Mouse (Mus musculus): ENCODE data around the gene Greb1. TPM values are rescaled to one million over a fixed set of nuclear protein-coding genes. Genes with fewer than 3 reads are reported as not detected.

The Greb1 gene
- polyA plus RNA-seq, 1 experiment from 2014 or later: 17.2 TPM

GRCm38 (mm10) chr12:16775351-16775750 is 25.3 kb downstream of the Greb1 start:
- no peak overlapping the region for H3K27ac ChIP-seq (replicated peaks)
- peaks cover 18% of the 10 kb centered on the region; the same call in 1 of the 2 replicates for H3K4me1 ChIP-seq
- H3K9me3 ChIP-seq: no peaks in the 10 kb centered on the region
- DNase-seq (ENCODE audit: low spot score): no peak
- no peak overlapping the region for H3K4me3 ChIP-seq
- H3K36me3 ChIP-seq (replicated peaks): peaks cover 40% of the 10 kb centered on the region
- WGBS: 78% methylated on average over 3 of the region's 3 CpGs
- H3K27me3 ChIP-seq (replicated peaks; ENCODE audit: low read depth, poor library complexity, severe bottlenecking): no peaks in the 10 kb centered on the region

DNA sequence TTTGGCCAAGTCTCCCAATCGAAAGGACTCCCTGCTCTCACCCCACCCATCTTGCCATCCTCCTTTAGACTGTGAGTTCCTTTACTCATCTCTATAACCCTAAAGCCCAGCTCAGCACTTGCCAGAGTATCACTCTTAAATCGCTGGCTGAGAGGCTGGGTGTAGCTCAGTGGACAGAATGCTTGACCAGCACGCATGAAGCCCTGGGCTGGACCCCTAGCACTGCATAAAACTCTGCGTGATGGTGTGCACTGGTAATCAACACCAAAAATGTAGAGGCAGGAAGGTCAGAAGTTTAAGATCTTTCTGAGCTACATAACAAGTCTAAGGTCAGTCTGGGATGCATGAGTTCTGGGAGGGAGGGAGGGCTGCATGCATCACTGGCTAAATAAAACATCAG is 26.1 kb downstream of the Greb1 start:
- Histone ChIP-seq H3K27ac (replicated peaks) (no peak overlapping the region), H3K36me3 (replicated peaks) (peaks cover 37% of the 10 kb centered on the region), H3K4me3 (no peak overlapping the region), H3K27me3 (replicated peaks; ENCODE audit: low read depth, poor library complexity, severe bottlenecking) (no peaks in the 10 kb centered on the region), H3K4me1 (peaks cover 18% of the 10 kb centered on the region; the same call in 1 of the 2 replicates), H3K9me3 (no peaks in the 10 kb centered on the region)
- WGBS: 90% methylated on average over 4 of the region's 4 CpGs
- no peak for DNase-seq (ENCODE audit: low spot score)

GRCm38 (mm10) chr12:16769601-16770165 is 31.0 kb downstream of the Greb1 start:
- H3K4me1 ChIP-seq: peaks cover 22% of the 10 kb centered on the region; the same call in 1 of the 2 replicates
- no peaks in the 10 kb centered on the region for H3K27me3 ChIP-seq (replicated peaks; ENCODE audit: low read depth, poor library complexity, severe bottlenecking)
- 91% methylated on average over 6 of the region's 6 CpGs for WGBS
- H3K9me3 ChIP-seq: peaks cover 3% of the 10 kb centered on the region; the same call in 1 of the 2 replicates
- no peak overlapping the region for H3K27ac ChIP-seq (replicated peaks)
- DNase-seq (ENCODE audit: low spot score): no peak
- peaks cover 34% of the 10 kb centered on the region for H3K36me3 ChIP-seq (replicated peaks)
- no peak overlapping the region for H3K4me3 ChIP-seq

GRCm38 (mm10) chr12:16768711-16769110 is 32.0 kb downstream of the Greb1 start:
- peaks cover 3% of the 10 kb centered on the region; the same call in 1 of the 2 replicates for H3K9me3 ChIP-seq
- H3K27me3 ChIP-seq (replicated peaks; ENCODE audit: low read depth, poor library complexity, severe bottlenecking): no peaks in the 10 kb centered on the region
- WGBS: 80% methylated on average over 2 of the region's 2 CpGs
- H3K4me3 ChIP-seq: no peak overlapping the region
- H3K36me3 ChIP-seq (replicated peaks): peaks cover 33% of the 10 kb centered on the region
- H3K4me1 ChIP-seq: peaks cover 31% of the 10 kb centered on the region
- DNase-seq (ENCODE audit: low spot score): no peak
- H3K27ac ChIP-seq (replicated peaks): no peak overlapping the region

- WGBS: 83% methylated on average over 3 of the region's 3 CpGs
- Histone ChIP-seq H3K27ac (replicated peaks) (no peak overlapping the region), H3K4me3 (no peak overlapping the region), H3K9me3 (peaks cover 3% of the 10 kb centered on the region; the same call in 1 of the 2 replicates), H3K27me3 (replicated peaks; ENCODE audit: low read depth, poor library complexity, severe bottlenecking) (no peaks in the 10 kb centered on the region), H3K36me3 (replicated peaks) (peaks cover 30% of the 10 kb centered on the region), H3K4me1 (peaks cover 32% of the 10 kb centered on the region)
- DNase-seq (ENCODE audit: low spot score): no peak
Observed at GRCm38 (mm10) chr12:16768251-16768650, 32.4 kb downstream of the Greb1 start.

DNA sequence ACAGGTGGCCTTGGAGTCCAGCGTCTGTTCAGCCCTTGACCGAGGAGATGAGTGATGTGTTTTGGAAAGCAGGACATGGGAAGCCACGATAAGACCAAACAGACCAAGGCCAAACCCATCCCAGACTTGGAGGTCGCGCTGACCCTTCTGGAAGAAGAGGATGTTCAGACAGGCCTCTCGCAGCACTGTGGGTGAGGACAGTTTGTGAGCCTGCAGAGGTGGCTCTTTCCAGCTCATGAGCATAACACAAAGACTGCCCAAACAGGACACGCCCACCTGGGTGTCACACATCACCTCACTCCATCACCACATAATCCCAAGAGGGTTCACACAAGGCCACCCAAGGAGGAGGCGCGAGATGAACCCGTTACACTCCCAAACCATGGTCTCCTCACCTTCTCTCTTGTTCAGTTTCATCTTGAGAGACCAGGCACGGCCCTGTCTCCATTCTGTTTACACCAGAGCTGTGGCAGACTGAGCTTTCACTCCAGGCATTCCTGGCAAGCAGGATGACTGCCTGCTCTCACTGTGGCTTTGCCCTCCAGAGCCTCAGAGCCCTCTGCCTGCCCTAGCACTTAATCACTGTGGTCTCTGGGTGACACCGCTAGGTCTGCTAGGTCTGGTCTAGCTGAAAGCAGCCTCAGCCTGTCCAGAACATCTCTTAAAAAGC is 35.8 kb downstream of the Greb1 start:
- Histone ChIP-seq H3K27ac (replicated peaks) (no peak overlapping the region), H3K4me3 (no peak overlapping the region), H3K9me3 (peaks cover 3% of the 10 kb centered on the region; the same call in 1 of the 2 replicates), H3K36me3 (replicated peaks) (peaks cover 26% of the 10 kb centered on the region), H3K4me1 (peaks cover 22% of the 10 kb centered on the region), H3K27me3 (replicated peaks; ENCODE audit: low read depth, poor library complexity, severe bottlenecking) (no peaks in the 10 kb centered on the region)
- WGBS: 86% methylated on average over 12 of the region's 12 CpGs
- no peak for DNase-seq (ENCODE audit: low spot score)

- peaks cover 26% of the 10 kb centered on the region for H3K36me3 ChIP-seq (replicated peaks)
- WGBS: 80% methylated on average over 4 of the region's 4 CpGs
- H3K4me3 ChIP-seq: no peak overlapping the region
- H3K4me1 ChIP-seq: peaks cover 23% of the 10 kb centered on the region
- H3K9me3 ChIP-seq: peaks cover 3% of the 10 kb centered on the region; the same call in 1 of the 2 replicates
- H3K27ac ChIP-seq (replicated peaks): no peak overlapping the region
- no peak for DNase-seq (ENCODE audit: low spot score)
- H3K27me3 ChIP-seq (replicated peaks; ENCODE audit: low read depth, poor library complexity, severe bottlenecking): no peaks in the 10 kb centered on the region
Observed at GRCm38 (mm10) chr12:16763649-16764422, 36.9 kb downstream of the Greb1 start.

GRCm38 (mm10) chr12:16761461-16761860 is 39.2 kb downstream of the Greb1 start:
- H3K4me3 ChIP-seq: no peak overlapping the region
- WGBS: 97% methylated on average over 3 of the region's 3 CpGs
- H3K9me3 ChIP-seq: peaks cover 3% of the 10 kb centered on the region; the same call in 1 of the 2 replicates
- H3K27ac ChIP-seq (replicated peaks): no peak overlapping the region
- DNase-seq (ENCODE audit: low spot score): no peak
- H3K27me3 ChIP-seq (replicated peaks; ENCODE audit: low read depth, poor library complexity, severe bottlenecking): no peaks in the 10 kb centered on the region
- peaks cover 20% of the 10 kb centered on the region for H3K4me1 ChIP-seq
- peaks cover 26% of the 10 kb centered on the region for H3K36me3 ChIP-seq (replicated peaks)

DNA sequence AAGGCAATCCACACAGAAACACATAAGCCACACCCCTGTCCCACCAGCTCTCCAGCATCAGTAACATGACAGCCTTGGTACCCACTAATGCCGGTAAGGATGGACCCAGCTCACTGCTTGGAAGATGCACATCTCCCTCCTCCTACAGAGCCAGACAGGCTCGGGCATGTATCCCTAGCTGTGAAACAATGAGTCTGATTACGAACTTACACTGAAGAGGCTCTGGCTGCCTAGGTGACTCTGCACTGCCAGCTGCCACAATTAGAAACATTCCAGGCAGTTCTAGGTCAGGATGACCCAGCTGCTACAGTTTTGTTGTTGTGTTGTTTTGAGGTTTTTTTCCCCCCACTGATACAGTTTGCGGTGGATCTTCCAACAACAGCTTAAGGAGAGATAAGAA is 40.4 kb downstream of the Greb1 start:
- H3K4me3 ChIP-seq: no peak overlapping the region
- no peaks in the 10 kb centered on the region for H3K9me3 ChIP-seq
- DNase-seq (ENCODE audit: low spot score): no peak
- H3K27ac ChIP-seq (replicated peaks): no peak overlapping the region
- H3K4me1 ChIP-seq: peaks cover 20% of the 10 kb centered on the region
- no peaks in the 10 kb centered on the region for H3K27me3 ChIP-seq (replicated peaks; ENCODE audit: low read depth, poor library complexity, severe bottlenecking)
- WGBS: 67% methylated on average over 4 of the region's 4 CpGs
- peaks cover 25% of the 10 kb centered on the region for H3K36me3 ChIP-seq (replicated peaks)

DNA sequence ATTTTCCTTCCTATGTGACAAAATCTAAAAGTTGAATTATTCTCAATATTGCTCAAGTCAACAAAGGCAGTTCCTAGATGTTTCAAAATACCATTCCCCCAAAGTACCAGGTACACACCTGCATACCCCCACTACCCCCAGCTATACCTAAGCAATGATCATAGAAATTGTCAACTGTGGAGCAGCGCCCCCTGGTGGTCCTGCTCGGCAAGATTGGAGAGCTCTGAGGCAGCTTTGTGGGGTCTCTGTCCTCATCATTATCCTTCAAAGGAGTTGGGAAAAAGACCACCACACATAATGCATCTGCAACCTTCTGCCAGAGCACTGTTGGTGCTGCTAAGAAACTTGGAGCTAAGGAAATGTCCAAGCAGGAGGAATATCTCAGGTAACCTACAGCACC is 46.4 kb downstream of the Greb1 start:
- WGBS: 2% methylated on average over 2 of the region's 2 CpGs
- peaks cover 15% of the 10 kb centered on the region for H3K4me1 ChIP-seq

DNA sequence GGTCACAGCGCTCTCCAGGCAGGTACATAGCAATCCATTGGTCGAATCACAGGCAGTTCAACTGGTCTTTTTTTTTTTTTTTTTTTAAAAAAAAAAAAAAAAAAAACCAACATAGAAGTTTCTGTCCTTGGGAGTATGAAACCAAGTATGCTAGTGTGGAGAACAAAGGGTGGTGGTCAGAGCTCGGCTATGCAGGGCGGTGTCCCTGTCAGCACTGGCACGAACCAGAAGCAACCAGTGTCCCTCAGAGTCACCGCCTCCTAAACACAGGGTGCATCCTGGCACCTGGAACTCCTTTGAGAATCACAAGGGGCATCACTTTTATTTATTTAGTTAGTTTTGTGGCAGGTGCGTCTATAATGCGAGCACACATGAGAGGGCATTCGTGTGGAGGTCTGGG is 47.1 kb downstream of the Greb1 start:
- Histone ChIP-seq H3K4me1 (peaks cover 14% of the 10 kb centered on the region), H3K27ac (replicated peaks) (no peak overlapping the region), H3K9me3 (no peaks in the 10 kb centered on the region), H3K4me3 (no peak overlapping the region), H3K27me3 (replicated peaks; ENCODE audit: low read depth, poor library complexity, severe bottlenecking) (no peaks in the 10 kb centered on the region), H3K36me3 (replicated peaks) (peaks cover 32% of the 10 kb centered on the region)
- no peak for DNase-seq (ENCODE audit: low spot score)
- 85% methylated on average over 9 of the region's 9 CpGs for WGBS

More for the DNA sequence above, 46.4 kb downstream of the Greb1 start:
- H3K27ac ChIP-seq (replicated peaks): no peak overlapping the region
- no peaks in the 10 kb centered on the region for H3K27me3 ChIP-seq (replicated peaks; ENCODE audit: low read depth, poor library complexity, severe bottlenecking)
- DNase-seq (ENCODE audit: low spot score): peak; percentile 74
- H3K9me3 ChIP-seq: no peaks in the 10 kb centered on the region
- H3K4me3 ChIP-seq: no peak overlapping the region
- H3K36me3 ChIP-seq (replicated peaks): peaks cover 32% of the 10 kb centered on the region

DNA sequence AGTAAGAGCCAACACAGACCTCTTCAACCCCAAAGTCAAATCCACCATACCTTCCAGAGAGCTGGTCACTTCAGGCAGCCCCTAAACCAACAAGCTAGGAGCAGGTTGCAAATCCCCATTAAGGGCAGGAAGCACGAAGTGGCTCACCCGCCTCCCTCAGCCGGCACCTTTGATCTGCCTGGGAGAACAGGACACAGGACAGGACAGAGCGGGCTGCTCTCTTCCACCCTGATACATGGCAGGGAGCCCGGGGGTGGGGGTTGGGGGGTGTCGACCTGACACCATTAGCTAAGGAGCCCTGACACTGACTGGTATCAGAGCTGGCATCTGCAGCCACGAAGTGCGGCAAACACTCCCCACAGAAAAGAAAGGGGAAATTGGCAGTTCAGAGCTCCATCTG is 47.6 kb downstream of the Greb1 start:
- Histone ChIP-seq H3K27me3 (replicated peaks; ENCODE audit: low read depth, poor library complexity, severe bottlenecking) (no peaks in the 10 kb centered on the region), H3K27ac (replicated peaks) (0 out of 2 replicates have a peak overlapping the region, but pooled peaks have one; percentile 2), H3K4me1 (peaks cover 14% of the 10 kb centered on the region), H3K9me3 (no peaks in the 10 kb centered on the region), H3K4me3 (no peak overlapping the region), H3K36me3 (replicated peaks) (peaks cover 32% of the 10 kb centered on the region)
- no peak for DNase-seq (ENCODE audit: low spot score)
- 51% methylated on average over 8 of the region's 8 CpGs for WGBS
